Mouse (Mus musculus): ENCODE measurements around the gene Tcf25.

DNA sequence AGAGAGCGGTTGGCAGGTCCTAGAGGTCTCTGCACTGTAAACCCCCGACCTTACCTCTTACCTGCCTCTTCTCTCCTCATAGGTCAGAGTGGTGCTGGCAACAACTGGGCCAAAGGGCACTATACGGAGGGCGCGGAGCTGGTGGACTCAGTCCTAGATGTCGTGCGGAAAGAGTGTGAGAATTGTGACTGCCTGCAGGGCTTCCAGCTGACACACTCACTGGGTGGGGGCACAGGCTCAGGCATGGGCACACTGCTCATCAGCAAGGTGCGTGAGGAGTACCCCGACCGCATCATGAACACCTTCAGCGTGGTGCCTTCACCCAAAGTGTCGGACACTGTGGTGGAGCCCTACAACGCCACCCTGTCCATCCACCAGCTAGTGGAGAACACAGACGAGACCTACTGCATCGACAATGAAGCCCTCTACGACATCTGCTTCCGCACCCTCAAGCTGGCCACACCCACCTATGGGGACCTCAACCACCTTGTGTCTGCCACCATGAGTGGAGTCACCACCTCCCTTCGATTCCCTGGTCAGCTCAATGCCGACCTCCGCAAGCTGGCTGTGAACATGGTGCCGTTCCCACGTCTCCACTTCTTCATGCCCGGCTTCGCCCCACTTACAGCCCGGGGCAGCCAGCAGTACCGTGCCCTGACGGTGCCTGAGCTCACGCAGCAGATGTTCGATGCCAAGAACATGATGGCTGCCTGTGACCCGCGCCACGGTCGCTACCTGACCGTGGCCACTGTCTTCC lies 47.1 kb downstream of the Tcf25 start:
- TF ChIP-seq CTCF (IDR thresholded peaks at IDR 0.05; ENCODE audit: extremely low read depth, insufficient read depth, low read length): no peak
- no peak for TF ChIP-seq POLR2A (IDR thresholded peaks at IDR 0.05; ENCODE audit: extremely low read depth, insufficient read depth, low read length)
